Mouse (Mus musculus) forebrain, embryonic 14.5 days (tissue): ENCODE measurements around the gene Mrm2. TPM values are rescaled to one million over a fixed set of nuclear protein-coding genes. Genes with fewer than 3 reads are reported as not detected.

Experiments used
- ATAC-seq: fragments of 200-750 bp; cut with Nextera tagmentation; 2 replicates; pipeline ENCODE4 v1.8.0; 2017; ENCODE audit warnings: mild to moderate bottlenecking, moderate library complexity
- DNase-seq: peaks from one replicate; pipeline ENCODE4 v3.0.0-alpha.2; 2015; ENCODE audit warnings: low spot score
- H3K27ac ChIP-seq: fragments of 300-500 bp; sonication (generic); 2 replicates; pipeline ENCODE4 v1.5.1; 2014; ENCODE audit warnings: low read depth, mild to moderate bottlenecking, control low read depth, low read length, moderate library complexity
- H3K27me3 ChIP-seq: fragments of 300-500 bp; sonication (generic); replicated peaks from 2 replicates; pipeline ENCODE4 v1.6.1; 2014; ENCODE audit warnings: low read length, control low read depth, mixed read lengths; ENCODE audit not compliant: control insufficient read depth, insufficient read depth
- H3K36me3 ChIP-seq: fragments of 300-500 bp; sonication (generic); 2 replicates; pipeline ENCODE4 v1.6.1; 2014; ENCODE audit warnings: low read length, control low read depth; ENCODE audit not compliant: control insufficient read depth, insufficient read depth
- H3K4me1 ChIP-seq: fragments of 300-500 bp; sonication (generic); 2 replicates; pipeline ENCODE4 v1.6.1; 2014; ENCODE audit warnings: antibody characterized with exemption, low read length, control low read depth; ENCODE audit not compliant: control insufficient read depth, insufficient read depth
- H3K4me2 ChIP-seq: fragments of 300-500 bp; sonication (generic); 2 replicates; pipeline ENCODE4 v1.6.1; 2014; ENCODE audit warnings: mild to moderate bottlenecking, control low read depth, low read length
- H3K4me3 ChIP-seq: fragments of 300-500 bp; sonication (generic); 2 replicates; pipeline ENCODE4 v1.5.1; 2014; ENCODE audit warnings: low read depth, low read length, control low read depth
- H3K9ac ChIP-seq: fragments of 300-500 bp; sonication (generic); 2 replicates; pipeline ENCODE4 v1.6.1; 2014; ENCODE audit warnings: mild to moderate bottlenecking, low read length, control low read depth, moderate library complexity
- H3K9me3 ChIP-seq: fragments of 300-500 bp; sonication (generic); replicated peaks from 2 replicates; pipeline ENCODE4 v1.6.1; 2016; ENCODE audit warnings: low read length, control low read depth, mixed read lengths; ENCODE audit not compliant: control insufficient read depth
- WGBS: fragments of 180-500 bp; shearing (Covaris S2); extraction: QIAGEN DNeasy Blood & Tissue Kit; methylation state at CpG from one replicate; pipeline ENCODE4 v1.1.7; 2014; 5-methylcytosine and 5-hydroxymethylcytosine counted together
- polyA plus RNA-seq: library from polyadenylated mRNA; unstranded; fragments of >200 nt; fragmentation: Nextera tagmentation; extraction: Ambion mirVana; gene quantifications from 2 replicates; pipeline ENCODE4 v1.2.1, GENCODE M21; 2014

Gene Mrm2
- polyA plus RNA-seq, 1 experiment from 2014 or later: 24.5 TPM

DNA sequence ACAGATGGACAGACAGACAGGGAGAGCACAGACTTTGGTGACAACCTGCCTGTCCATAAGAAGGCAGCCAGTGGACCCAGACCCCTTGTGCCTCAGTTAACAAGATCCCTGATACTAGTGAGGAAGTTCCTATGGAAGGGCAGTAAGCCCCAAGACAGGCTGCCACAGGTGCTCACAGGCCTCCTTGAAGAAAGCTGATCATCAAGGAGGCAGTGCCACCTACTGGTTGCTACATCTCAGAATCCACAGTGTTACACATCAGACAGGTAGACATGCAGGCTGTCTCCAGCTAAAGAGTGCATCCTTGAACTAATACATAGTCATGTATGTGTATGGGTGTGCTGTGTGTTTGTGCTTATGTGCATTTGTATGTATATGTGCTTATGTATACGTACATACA, 39.5 kb downstream of the Mrm2 start:
- Histone ChIP-seq H3K27ac (no peak overlapping the region), H3K4me3 (no peak overlapping the region), H3K4me1 (no peaks in the 10 kb centered on the region), H3K9me3 (no peaks in the 10 kb centered on the region), H3K4me2 (no peak overlapping the region), H3K36me3 (peaks cover 46% of the 10 kb centered on the region), H3K9ac (no peak overlapping the region), H3K27me3 (no peaks in the 10 kb centered on the region)
- ATAC-seq (peak; percentile 67), DNase-seq (peak; percentile 88)
- WGBS: 69% methylated on average over 1 of the region's 1 CpGs

DNA sequence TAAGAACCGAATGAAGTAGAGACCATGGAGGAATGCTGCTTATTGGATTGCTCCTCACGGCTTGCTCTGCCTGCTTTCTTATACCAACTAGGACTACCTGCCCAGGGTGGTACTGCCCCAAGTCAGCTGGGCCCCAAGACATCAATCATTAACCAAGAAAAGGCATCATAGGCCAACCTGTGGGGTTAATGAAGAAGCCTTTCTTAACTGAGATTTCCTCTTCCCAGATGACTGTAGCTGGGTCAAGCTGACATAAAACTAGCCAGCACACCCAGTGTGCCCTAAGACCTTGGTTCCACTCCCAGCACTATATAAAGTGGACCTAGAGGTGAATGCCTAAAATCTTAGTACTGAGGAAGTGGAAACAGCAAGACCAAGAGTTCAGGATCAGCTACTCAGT, 42.5 kb downstream of the Mrm2 start:
- ATAC-seq (no peak), DNase-seq (no peak)
- 96% methylated on average over 2 of the region's 2 CpGs for WGBS
- Histone ChIP-seq H3K9me3 (no peaks in the 10 kb centered on the region), H3K9ac (no peak overlapping the region), H3K4me1 (no peaks in the 10 kb centered on the region), H3K27me3 (no peaks in the 10 kb centered on the region), H3K4me2 (no peak overlapping the region), H3K36me3 (peaks cover 25% of the 10 kb centered on the region), H3K27ac (no peak overlapping the region), H3K4me3 (no peak overlapping the region)

GRCm38 (mm10) chr5:140288287-140288686, 43.4 kb downstream of the Mrm2 start:
- WGBS: 49% methylated on average over 3 of the region's 3 CpGs
- no peak overlapping the region for H3K9ac ChIP-seq
- H3K4me3 ChIP-seq: no peak overlapping the region
- H3K27me3 ChIP-seq: no peaks in the 10 kb centered on the region
- peaks cover 24% of the 10 kb centered on the region for H3K36me3 ChIP-seq
- no peaks in the 10 kb centered on the region for H3K4me1 ChIP-seq
- H3K4me2 ChIP-seq: no peak overlapping the region
- no peak overlapping the region for H3K27ac ChIP-seq
- DNase-seq (peak; percentile 43), ATAC-seq (no peak)
- H3K9me3 ChIP-seq: no peaks in the 10 kb centered on the region

DNA sequence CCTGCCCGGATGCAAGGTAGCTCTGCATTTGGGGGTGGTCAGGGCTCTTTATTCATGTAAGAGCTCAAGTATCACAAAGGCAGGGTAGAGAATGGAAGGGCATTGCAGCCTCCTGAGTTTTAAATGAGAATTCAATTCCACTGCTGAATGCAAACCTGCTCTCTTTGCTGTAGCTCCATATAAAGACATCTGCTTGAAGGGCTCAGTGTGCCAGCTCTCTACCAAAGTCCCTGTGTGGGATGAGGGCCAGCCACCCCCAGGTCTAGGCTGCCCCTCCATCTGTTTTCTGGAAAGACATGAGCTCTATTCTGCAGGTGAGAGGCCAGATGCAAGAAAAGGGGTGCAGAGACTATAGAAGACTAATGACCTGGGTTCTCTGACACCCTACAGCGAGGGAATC, 46.9 kb downstream of the Mrm2 start:
- H3K27me3 ChIP-seq: no peaks in the 10 kb centered on the region
- no peak for DNase-seq
- WGBS: 78% methylated on average over 2 of the region's 2 CpGs

DNA sequence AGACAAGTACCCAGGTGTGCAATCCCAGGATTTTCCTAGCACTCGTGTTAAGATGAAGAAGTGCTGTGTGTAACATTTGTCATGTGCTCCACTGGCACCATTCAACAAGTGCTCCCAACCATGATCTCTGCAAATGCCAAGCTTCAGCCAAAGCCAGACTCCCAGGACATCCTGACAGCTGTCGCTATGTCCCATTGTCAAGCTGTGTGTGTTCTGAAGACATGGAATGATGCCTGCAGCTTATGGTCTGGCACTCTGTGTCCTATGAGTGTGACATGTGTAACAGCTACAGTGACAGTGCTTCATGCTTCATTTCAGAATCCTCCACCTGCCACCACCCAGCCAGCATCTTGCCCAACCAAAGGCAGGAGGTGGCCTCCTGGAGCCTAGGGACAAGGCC, 47.7 kb downstream of the Mrm2 start:
- H3K9me3 ChIP-seq: no peaks in the 10 kb centered on the region
- no peak overlapping the region for H3K4me3 ChIP-seq
- H3K4me2 ChIP-seq: no peak overlapping the region
- ATAC-seq (no peak), DNase-seq (no peak)
- H3K27me3 ChIP-seq: no peaks in the 10 kb centered on the region
- H3K27ac ChIP-seq: no peak overlapping the region
- 0 out of 2 replicates have a peak, but pooled peaks cover 3% of the 10 kb centered on the region for H3K4me1 ChIP-seq
- 90% methylated on average over 2 of the region's 2 CpGs for WGBS
- no peak overlapping the region for H3K9ac ChIP-seq
- peaks cover 9% of the 10 kb centered on the region; the same call in 1 of the 2 replicates for H3K36me3 ChIP-seq

More for the DNA sequence above, 46.9 kb downstream of the Mrm2 start:
- Histone ChIP-seq H3K9ac (no peak overlapping the region), H3K36me3 (peaks cover 14% of the 10 kb centered on the region; the same call in 1 of the 2 replicates), H3K27ac (no peak overlapping the region), H3K4me2 (no peak overlapping the region), H3K9me3 (no peaks in the 10 kb centered on the region), H3K4me3 (no peak overlapping the region), H3K4me1 (0 out of 2 replicates have a peak, but pooled peaks cover 3% of the 10 kb centered on the region)
- no peak for ATAC-seq

DNA sequence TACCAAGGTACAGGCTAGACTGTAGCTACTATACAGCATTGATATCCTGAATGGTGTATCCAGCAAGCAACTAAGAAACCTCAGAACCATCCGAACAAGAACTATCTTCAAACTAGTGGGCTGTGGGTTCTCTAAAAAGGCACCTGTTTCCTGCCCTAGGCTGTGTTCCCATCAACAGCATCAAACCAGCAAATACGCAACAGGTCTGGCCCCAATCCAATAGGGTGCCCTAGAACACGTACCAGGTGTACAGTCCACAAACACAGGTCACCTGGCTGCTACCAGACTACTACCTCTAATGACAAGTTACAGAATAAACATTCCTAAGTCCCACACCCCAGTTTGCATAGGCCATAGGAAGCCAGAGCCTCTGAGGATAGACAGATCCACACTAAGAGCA, 48.8 kb downstream of the Mrm2 start:
- Histone ChIP-seq H3K9me3 (no peaks in the 10 kb centered on the region), H3K36me3 (0 out of 2 replicates have a peak, but pooled peaks cover 15% of the 10 kb centered on the region), H3K4me3 (no peak overlapping the region), H3K27me3 (no peaks in the 10 kb centered on the region), H3K4me2 (no peak overlapping the region), H3K4me1 (0 out of 2 replicates have a peak, but pooled peaks cover 3% of the 10 kb centered on the region), H3K27ac (no peak overlapping the region), H3K9ac (no peak overlapping the region)
- WGBS: 100% methylated on average over 3 of the region's 3 CpGs
- DNase-seq (no peak), ATAC-seq (no peak)

DNA sequence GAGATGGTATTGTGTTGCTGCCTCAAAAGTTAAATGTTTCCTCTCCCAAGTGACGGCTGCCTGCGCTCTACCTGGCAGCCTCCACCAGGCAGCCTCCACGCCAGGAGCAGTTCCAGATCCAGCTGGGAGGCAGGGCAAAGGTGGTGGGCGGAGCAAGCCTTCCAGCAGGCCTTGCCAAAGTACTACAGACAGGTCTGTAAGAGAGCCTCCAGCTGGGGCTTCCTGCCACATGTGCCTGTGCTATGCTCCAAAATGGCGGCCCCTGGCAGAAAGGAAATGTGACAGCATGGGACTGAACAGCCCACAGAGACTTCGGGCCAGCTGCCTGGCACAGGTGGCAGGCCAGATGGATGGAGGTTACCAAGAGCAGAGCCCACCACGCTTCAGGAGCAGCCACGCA, 49.3 kb downstream of the Mrm2 start:
- 64% methylated on average over 8 of the region's 8 CpGs for WGBS
- no peak for ATAC-seq
- H3K27me3 ChIP-seq: no peaks in the 10 kb centered on the region
- no peaks in the 10 kb centered on the region for H3K9me3 ChIP-seq
- no peak overlapping the region for H3K27ac ChIP-seq
- H3K9ac ChIP-seq: no peak overlapping the region
- H3K4me3 ChIP-seq: no peak overlapping the region
- 0 out of 2 replicates have a peak, but pooled peaks cover 3% of the 10 kb centered on the region for H3K4me1 ChIP-seq
- H3K4me2 ChIP-seq: no peak overlapping the region
- H3K36me3 ChIP-seq: 0 out of 2 replicates have a peak, but pooled peaks cover 15% of the 10 kb centered on the region
- DNase-seq: peak; percentile 48

DNA sequence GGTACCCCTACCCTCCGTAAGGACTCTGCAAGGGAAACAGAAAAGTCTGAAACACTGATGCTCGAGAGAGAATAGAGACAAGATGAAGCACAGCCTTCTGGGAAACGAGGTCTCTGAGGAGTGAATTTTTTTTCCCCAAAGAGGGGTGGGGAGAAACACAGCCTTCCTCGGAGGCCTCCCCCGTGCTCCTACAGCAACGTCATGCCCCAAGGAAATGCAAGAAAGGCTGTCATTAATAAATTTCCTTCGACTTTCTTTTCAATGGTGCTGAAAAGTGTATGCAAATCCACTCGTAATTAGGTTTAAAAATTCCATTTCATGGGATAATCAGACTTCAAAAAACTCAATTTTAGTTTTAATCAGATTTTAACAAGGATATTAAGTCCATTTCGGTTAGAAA, 51.5 kb downstream of the Mrm2 start:
- DNase-seq (no peak), ATAC-seq (no peak)
- H3K36me3 ChIP-seq: peaks cover 15% of the 10 kb centered on the region; the same call in 1 of the 2 replicates
- 0 out of 2 replicates have a peak, but pooled peaks cover 3% of the 10 kb centered on the region for H3K4me1 ChIP-seq
- no peak overlapping the region for H3K4me3 ChIP-seq
- H3K9me3 ChIP-seq: no peaks in the 10 kb centered on the region
- H3K9ac ChIP-seq: no peak overlapping the region
- no peak overlapping the region for H3K27ac ChIP-seq
- H3K27me3 ChIP-seq: no peaks in the 10 kb centered on the region
- 39% methylated on average over 9 of the region's 9 CpGs for WGBS
- H3K4me2 ChIP-seq: no peak overlapping the region
